Mouse (Mus musculus) olfactory bulb, adult 2 months (tissue): ENCODE measurements around the gene Syn3.

Experiments
- CTCF ChIP-seq: fragments of 200-500 bp; IDR thresholded peaks from 2 replicates; pipeline ENCODE4 v1.5.1; 2012; ENCODE audit warnings: low read depth, mild to moderate bottlenecking, low read length, moderate library complexity; ENCODE audit not compliant: insufficient read depth
- POLR2A ChIP-seq: fragments of 200-500 bp; IDR thresholded peaks from 2 replicates; pipeline ENCODE4 v1.6.1; 2012; ENCODE audit warnings: mild to moderate bottlenecking, low read depth, low read length, moderate library complexity; ENCODE audit not compliant: insufficient read depth

DNA sequence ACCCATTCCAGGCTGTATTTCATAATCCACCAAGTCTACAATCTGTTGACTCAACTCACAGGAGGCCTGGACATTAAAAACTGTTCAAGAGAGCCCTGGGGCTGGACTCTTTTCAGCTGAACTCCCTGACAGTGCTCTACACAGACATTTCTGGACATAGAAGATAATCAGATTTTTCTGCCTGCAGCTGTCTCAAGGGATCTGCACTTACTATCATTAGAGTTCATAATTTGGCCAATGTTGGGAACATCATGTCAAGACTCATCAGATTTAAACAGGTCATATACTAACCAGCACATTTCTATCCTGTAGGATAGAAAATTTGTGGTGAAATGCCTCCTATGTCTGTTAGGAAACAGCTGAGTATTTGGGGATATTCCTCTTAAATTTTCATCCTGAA lies 12.2 kb upstream of the Syn3 start:
- TF ChIP-seq CTCF (no peak), POLR2A (no peak)
